Mouse (Mus musculus) c-Kit-positive CD71-positive TER-119-positive erythroid progenitor cells, embryonic 14.5 days (primary cell): ENCODE measurements around the gene Hcfc1.

Source experiments
- DNase-seq: peaks from one replicate; pipeline ENCODE4 v3.0.0-alpha.2; 2013; ENCODE audit warnings: low spot score

Gene Hcfc1

GRCm38 (mm10) chrX:73966248-73967176, at the start of gene Hcfc1:
Hcfc1 (minus strand) TSS chrX:73966357.
- peak; percentile 80 for DNase-seq

DNA sequence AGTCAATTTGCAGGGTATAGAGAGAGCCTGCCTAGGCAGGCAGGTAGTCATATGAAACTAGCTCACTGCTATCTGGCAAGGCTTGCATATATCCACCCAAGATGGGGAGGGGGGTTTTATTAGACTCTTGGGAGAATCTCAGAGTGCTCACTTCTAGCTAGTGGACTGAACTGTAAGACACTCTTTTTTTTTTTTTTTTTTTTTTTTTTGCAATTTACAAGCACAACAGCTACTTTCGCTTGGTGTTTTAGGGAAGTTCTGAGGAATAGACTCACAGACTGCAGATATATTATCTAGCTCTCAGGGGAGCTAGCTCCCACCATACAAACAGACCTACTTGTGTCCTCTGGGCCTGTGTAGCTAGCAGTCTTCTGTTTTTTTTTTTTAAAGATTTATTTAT, 48.4 kb upstream of the Hcfc1 start:
- no peak for DNase-seq

DNA sequence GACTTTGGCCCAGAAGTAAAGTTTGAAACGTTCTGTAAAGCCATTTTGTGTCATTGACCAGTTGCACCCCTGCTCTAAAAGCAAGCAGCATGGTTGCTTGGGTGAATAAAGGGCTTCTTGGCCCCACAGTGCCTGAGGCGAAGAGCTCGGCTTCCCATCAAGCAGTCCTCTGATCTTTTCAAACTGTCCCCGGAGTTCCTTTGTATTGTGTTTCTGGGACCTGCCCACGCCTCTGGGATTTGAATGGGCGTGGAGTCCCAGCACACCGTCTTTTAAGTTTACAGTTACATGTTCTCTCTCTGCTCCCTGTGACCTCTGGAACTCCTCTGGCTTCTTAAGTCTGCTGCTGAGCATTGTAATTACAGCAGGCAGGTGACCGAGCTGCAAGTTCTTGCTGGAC, 41.9 kb upstream of the Hcfc1 start:
- no peak for DNase-seq

DNA sequence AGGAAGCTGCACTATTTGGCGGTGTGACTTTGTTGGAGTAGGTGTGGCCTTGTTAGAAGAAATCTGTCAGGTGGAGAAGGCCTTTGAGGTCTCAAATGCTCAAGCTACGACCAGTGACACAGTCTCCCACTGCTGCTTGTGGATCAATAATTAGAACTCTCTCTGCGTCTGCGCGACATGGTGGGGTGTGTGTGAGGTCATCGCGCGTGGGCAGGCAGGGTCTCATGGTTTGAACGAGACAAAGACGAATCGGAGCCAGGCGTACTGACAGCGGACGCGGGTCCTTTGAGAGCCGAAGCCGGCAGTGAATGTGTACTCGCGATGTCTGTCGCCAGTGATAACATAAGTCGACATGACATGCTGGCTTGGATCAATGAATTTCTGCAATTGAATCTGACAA, 40.2 kb upstream of the Hcfc1 start:
- no peak for DNase-seq

DNA sequence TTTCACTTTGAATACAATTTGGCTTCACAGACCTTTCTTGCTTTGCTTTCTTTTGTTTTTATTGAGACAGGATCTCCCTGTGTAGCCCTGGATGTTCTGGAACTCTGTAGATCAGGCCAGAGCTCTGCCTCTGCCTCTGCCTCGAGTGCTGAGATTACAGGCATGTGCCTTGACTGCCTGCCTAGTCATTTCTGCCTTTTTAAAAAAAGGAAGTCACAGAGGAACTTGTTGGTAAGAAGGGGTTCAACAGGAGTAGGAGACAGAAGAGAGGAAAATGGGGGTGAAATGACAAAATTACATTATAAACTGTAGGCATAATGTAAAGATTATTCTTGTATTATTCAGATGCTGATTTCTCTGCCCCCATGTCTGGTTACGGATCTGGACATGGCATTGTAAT, 37.5 kb upstream of the Hcfc1 start:
- DNase-seq, result no peak

- DNase-seq, result no peak
Observed at GRCm38 (mm10) chrX:74001024-74001423, 34.9 kb upstream of the Hcfc1 start.

DNA sequence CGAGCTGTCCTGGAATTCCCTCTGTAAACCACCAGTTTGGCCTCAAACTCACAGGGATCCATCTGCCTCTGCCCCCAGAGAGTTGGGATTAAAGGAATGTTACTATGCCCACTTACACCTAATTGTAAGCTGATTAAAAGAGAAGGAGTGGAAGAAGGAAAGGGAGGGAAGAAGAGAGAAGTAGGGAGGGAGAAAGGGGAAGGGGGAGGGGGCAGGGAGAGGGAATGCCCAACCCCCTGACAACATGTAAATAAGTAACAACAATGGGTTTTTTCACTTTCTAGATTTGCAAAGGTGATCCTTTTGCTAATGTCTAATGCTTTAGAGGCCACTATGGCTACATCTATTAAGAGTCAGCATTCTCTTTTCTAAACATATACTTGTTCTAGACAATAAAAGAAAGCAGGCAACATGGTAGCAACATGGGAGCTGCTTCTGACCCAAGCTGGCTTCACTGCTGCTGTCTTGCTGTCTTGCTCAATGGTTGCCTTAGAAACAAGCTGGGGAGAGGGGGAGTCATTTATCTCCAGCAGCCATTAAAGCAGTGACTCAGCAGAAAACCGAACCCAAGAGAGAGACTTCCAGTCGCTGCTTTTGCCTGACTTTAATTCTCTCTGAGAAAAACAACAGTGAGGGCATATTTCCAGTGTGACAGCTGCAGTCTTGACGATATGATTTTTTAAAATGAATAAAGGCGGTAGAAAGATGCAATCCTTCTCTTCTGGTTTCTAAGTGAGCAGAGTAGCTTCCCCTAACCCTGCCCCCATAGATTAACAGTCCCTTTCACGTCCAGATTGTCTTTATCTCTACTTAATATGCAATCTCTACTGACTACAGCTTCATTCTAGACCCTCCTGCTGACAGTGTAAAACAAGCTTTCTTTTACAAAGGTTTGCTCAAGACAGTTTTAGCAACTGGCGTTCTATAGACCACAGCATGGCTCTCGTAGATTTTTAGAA, 33.0 kb upstream of the Hcfc1 start:
- peak; percentile 82 for DNase-seq

DNA sequence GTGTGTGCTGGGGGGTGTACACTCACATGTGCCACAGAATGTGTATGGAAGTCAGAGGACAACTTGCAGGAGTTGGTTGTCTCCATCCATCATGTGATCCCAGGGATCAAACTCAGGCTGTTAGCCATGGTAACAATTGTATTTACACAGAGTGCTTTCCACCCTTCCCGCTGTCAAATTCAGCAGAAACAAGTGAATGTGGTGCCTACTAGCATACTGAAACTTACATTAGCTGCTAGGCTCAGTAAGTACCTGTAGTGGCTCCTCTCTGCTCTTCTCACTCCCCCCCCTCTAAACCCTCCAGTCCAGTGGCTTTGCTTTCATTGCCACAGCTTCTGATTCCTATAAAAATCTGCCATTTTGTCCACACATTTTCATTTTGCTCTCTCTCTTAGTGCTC, 11.6 kb upstream of the Hcfc1 start:
- DNase-seq, result no peak

GRCm38 (mm10) chrX:73976283-73976682, 10.1 kb upstream of the Hcfc1 start:
- no peak for DNase-seq

- DNase-seq, result no peak
Observed at GRCm38 (mm10) chrX:73972774-73973173, 6.6 kb upstream of the Hcfc1 start.

GRCm38 (mm10) chrX:73970781-73971180, 4.6 kb upstream of the Hcfc1 start:
- DNase-seq, result no peak

- peak; percentile 74 for DNase-seq
Observed at GRCm38 (mm10) chrX:73969729-73970128, 3.6 kb upstream of the Hcfc1 start.

- no peak for DNase-seq
Observed at GRCm38 (mm10) chrX:73969167-73969566, 3.0 kb upstream of the Hcfc1 start.

DNA sequence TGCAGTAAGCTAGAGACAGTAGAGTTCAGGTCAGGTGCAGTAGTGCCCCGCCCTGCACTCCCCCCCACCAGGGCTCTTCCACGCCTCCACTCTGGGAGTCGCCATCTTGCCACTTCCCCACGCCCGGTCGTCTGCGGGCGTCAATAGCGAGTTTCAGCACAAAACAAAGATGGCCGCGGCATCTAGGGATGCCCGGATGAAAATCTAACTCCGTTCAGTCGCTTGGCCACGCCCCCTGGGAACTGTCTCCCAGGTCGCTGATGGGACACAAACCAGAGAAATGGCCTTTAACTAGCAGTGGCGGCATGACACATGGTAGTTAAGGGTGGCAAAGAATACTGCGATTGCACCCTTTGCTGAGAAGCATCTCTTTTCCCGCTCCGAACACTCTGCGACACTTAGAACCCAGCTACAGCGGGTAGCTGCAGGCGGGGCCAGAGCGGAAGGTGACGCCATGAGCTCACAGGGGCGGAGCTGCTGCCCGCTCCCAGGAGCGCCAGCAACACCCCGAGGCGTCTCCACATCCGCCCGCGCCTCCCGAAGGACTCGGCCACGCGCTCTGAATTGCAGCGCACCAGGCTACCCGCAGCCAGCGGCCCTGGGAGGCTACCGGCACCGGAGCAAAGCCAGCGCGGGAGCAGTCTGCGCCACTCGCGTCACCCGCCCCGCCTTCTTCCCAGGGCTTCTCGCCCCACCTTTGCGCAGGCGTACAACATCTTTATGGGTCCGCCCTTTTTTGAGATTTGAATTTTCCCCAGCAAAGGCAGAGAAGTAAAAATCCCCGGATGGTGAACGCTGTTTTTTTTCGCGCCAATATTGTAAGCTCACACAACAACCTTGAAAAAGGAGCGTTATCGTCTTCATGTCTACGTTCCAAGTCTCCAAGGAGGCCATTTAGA, 1.3 kb upstream of the Hcfc1 start:
- peak; percentile 83 for DNase-seq

GRCm38 (mm10) chrX:73965307-73965706, 850 bp downstream of the Hcfc1 start:
- DNase-seq, result no peak

- DNase-seq, result no peak
Observed at GRCm38 (mm10) chrX:73964363-73964762, 1.8 kb downstream of the Hcfc1 start.

DNA sequence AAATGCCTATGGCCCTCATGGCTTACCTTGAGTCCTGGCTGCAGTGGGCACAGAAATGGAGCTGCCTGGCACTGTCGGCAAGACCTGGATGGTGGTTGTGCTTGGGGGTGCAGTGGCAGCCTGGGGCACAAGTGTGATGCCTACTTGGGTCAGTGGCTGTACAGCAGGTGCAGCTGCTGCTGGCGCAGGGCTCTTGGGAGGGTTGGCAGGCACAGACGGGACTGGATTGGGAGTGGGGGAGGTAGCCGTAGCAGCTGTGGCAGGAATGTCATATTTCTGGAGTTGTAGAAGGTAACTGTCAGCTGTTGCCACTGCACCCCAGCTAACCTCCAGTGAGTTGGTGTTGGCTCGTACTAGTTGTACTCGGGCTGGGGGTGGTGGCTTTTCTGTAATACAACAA, 11.2 kb downstream of the Hcfc1 start:
- no peak for DNase-seq

DNA sequence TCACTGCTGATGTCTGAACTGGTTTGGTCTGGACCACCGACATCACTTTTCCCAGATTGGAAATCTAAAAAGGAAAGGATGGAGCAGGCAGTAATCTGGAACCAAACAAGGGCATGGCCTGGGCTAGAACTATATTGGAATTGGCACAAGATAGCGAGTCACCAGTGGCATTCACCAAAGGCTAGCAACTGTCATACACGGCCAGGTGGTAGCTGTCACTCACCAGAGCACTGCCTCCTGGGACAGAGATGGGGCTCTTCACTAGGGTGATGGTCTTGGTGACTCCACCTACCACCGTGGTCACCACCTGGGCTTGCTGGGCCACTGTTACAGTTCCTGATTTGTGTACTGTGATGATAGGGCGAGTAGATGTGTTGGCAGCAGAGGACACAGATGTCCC, 13.6 kb downstream of the Hcfc1 start:
- no peak for DNase-seq

DNA sequence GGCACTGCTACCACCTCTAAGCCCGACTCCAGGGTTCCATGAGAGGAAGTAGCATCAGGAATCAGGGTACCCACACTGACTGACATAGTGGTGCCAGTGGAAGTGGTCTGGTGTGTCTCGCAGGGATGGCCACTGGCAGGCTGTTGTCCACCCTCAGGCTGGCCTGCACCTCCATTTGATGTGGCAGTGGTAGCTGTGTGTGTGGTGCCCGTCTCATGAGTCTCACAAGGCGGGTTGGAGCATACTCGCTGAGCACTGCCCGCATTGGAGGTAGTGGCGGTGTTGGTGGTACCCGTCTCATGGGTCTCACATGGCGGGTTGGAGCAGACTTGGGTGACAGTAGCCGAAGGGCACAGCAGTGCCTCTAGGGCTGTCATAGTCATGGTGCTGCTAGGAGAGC, 16.8 kb downstream of the Hcfc1 start:
- DNase-seq, result no peak

DNA sequence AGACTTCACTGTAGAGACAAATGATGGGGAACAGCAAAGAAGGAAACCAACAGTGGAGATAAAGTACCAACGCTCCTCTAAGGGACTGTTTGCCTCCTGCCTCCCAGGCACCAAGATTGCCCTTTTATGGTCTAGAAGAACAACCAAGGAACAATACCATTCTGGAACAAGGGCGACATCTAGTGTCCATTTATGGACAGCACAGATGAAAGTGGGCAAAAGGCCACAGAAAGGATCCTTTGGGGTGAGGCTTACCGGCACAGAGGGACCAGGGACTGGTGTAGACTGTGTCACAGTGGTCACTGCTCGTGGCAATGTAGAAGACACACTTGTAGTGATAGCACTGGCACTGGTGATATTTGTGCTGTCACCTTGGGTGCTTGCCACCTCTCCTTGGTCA, 17.5 kb downstream of the Hcfc1 start:
- no peak for DNase-seq

GRCm38 (mm10) chrX:73946896-73947295, 19.3 kb downstream of the Hcfc1 start:
- no peak for DNase-seq

DNA sequence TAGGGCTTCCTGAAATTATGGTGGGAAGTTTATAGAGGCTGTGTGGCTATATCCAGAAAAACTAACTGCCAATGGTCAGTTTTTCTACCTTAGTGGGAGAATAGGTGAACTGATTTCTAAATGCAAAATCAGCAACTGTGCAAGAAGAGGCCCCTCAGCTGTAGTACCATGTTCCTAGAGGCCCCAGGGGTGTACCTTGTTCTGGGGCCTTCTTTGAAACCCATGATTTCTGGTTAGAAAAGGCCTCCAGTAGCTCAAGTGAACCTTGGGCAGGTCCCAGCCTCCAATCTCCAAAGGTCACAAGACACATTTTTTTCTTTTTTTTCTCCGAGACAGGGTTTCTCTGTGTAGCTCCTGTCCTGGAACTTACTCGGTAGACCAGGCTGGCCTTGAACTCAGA, 23.9 kb downstream of the Hcfc1 start:
- no peak for DNase-seq
